Mouse (Mus musculus): ENCODE measurements at regions not wholly inside any gene's neighbourhood (a gene's known extent, or its start where the extent isn't known, plus 50 kb on each side); places are given as distances from the start of the nearest gene placed in this dataset.
A peak's percentile ranks its signal among the peaks of the same experiment; 100 is the strongest.

DNA sequence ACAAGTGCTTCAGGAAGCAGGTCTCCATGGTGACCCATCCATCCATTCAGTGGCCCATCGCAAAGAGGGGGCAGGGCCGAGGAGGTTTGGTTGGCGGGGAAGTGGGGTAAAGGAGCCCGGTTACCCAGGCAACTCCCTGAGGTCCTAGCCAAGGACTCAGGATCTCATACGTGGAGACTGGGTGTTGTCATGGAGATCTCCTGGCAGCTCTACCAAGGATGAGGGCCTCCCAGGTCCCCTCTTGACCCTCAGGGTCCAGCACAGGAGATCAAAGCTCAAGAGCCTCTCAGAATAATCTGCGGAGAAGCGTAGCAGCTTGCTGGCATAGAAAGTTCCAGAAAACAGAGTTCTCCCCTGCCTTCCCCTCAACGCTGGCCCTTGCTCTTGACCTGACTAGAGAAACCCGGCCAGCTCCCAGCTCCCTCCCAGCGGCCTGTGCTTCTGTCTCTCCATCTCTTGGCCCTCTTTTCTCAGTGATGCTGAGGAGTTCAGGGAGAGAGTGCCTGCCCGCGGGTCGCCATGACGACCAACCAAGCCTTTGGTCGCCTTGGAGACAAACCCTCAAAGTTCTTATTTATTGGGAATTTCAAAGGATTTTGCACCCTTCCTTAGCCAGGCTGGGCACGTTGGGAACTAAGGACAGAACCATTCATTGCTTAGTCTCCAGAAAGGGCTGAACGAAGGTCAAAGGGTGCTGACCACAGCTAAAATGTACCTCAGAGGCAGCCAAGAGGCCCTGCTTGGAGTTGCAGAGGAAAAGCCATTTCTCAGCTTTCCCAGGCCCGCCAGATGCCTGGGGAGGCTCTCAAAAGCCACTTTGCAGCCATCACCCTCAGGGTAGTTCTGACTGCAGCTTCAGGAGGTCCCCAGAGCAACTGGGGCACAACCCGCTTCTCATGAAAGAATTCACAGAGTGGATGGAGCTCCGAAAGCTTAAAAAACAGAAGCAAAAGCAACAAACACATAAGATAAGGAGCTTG, 60.0 kb downstream of the Ubiad1 start:
- DNase-seq (ENCODE audit: low spot score in 2 of 2), result no peak

DNA sequence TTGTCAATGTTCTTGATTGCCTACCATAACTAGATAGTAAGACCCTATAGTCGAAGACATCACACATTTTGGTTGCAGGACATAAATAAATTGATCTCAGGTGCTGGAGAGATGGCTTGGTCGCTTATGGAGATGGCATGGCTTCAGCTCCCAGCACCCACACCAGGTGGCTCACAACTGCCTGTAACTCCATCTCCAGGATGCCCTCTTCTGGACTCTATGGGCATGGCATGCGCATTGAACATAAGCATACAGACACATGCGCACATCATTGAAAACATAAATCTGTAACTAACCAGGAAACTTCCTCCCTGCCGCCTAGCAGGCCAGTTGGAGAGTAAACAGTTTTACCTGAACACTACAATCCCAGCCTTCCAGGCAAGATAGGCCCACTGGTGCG, 64.0 kb downstream of the Ubiad1 start:
- no peak for DNase-seq (ENCODE audit: low spot score in 2 of 2)

DNA sequence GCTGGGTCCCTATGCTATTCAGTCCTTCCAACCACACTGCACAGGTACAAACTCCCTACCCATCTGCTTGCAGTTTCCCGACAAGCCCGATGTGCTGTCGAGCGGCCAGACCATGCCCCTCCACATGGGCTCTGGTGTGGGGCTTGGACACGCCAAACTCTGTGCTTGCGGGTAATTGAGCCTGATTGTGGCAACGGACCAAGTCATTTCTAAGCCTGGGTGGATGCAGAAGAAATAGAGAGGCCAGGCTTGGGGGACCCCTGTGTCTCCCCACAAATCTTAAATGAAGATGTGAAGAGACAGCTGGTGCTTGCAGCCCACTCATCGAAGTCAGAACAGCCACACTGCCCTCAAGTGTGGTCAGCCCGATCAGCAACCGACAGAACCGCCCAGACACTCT, 66.1 kb downstream of the Ubiad1 start:
- DNase-seq (ENCODE audit: low spot score in 2 of 2), result no peak

DNA sequence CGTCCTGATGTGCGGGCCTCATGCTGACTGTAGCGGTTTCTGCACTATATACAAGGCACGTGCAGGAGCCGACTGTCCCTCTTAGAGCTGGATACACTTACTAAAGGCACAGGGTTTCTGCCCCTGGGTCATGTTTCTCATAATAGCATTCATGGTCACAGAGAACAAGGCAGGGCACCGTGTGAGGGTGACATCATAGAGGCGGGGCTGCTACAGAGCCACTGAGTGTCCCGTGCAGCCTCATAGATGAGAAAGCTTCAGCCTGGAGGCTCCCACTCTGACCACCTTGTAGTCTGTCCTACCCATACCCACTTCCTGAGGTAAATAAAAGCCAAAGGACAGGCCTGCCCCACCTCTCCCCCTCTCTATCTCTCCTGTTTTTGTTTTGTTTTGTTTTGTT, 67.2 kb downstream of the Ubiad1 start:
- DNase-seq (ENCODE audit: low spot score in 2 of 2), result peak in 1 of 2 experiments; percentile 24

DNA sequence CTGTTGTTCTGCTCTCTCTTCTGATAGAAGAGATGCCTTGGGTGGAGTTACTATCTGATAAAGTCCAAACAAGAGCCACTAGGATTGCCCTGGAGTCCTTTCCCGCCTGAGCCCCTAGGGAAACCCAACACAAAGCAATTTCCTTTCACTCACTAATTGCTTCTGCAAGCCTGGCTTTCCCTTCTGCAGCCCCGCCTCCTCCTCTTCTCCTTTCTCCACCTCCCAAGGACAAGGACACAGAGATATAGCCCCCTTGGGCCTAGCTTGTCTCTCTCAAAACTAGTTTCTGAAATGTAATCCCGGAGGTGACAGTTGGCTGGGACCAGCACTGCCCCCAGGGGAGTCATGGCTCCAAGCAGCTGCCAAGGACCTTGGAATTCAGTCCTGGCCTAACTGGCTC, 68.1 kb downstream of the Ubiad1 start:
- DNase-seq (ENCODE audit: low spot score in 2 of 2), result no peak

DNA sequence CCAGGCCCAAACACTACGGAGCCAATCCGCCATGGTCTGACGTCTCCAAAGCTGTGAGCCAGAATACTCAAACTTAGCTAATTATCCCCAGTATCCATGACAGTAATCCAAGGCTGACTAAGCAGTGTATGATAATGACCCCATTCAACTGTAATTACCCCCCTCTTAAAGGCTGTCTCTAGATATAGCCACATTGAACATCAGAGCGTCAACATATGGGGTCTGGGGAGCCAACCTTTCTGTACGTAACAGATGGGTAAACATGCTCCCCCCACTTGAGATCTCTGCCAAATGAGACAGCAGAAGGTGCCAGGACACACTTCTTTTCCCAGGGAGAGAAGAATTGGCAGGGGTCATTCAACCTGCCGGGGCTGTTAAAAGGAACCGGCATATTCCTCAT, 73.1 kb downstream of the Ubiad1 start:
- DNase-seq (ENCODE audit: low spot score in 2 of 2), result no peak

DNA sequence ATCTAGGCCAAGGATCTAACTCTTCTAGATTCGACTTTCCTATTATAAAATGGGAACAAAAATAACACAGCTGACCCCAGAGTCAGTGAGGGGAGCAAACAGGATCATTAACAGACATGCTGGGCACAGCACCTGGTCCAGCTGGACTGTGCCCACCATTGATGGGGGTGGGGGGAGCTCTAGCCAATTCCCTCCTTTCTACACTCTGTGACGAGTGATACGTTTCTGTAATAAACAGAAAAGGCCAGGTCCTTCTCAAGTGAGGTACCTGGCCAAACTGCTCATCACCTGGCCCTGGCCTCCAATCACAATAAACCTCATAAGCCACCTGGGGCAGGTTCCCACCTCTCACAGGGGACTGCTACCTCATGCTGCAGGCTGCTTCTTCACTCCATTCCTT, 76.9 kb downstream of the Ubiad1 start:
- DNase-seq (ENCODE audit: low spot score in 2 of 2), result no peak

DNA sequence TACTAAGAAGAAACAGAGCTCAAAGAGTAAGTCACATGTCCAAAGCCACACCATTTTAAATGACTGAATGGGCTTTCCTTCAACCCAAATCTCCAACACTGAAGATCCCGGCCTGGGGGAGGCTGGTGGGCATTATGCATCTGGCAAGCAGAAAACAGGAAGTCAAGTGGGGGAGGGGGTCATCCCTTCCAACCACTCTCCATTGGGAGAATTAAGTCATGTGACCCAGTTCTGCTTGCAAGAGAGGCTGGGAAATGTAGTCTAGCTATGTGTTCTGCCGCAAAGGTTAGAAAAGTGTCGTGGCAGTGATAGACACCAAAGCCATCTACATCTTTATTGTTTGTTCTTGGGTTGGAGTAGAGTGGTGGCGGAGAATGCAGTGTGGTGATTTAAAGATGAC, 78.0 kb upstream of the Disp3 start:
- no peak for DNase-seq (ENCODE audit: low spot score in 2 of 2)

DNA sequence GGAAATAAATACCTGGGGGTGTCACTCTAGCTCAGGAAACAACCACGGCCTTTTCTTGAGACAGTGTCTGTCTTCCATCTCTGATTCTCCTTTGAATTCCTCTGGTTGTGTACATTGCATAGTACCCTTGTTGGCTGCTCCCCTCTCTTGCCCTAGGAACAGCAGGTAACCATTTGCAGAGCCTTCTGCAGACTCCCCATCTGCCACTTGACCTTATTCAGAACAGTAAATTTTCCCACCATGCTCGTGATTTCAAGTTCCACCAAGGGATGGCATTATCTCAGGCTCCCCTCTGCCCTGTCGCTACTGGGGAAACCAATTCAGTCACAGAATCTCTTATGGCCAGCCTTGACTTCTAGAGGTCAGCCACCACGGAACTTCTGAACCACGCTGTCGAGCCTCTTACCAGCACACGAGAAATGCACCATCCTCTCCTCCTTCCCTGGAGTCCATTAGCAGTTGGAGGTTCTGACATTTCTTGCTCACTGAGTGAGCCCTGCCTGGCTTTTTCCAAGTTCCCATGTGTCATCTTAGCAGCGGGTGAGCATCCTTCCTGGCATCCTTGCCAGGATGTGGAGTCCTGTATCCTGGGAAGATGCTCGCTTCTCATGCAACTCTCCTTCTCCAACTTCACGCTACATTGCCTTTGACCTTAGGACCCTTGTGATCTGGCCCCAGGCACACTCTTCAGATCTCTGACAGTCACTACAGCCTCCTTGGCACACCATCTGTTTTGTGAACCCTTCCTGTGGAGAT, 75.8 kb upstream of the Disp3 start:
- DNase-seq (ENCODE audit: low spot score in 2 of 2), result no peak

DNA sequence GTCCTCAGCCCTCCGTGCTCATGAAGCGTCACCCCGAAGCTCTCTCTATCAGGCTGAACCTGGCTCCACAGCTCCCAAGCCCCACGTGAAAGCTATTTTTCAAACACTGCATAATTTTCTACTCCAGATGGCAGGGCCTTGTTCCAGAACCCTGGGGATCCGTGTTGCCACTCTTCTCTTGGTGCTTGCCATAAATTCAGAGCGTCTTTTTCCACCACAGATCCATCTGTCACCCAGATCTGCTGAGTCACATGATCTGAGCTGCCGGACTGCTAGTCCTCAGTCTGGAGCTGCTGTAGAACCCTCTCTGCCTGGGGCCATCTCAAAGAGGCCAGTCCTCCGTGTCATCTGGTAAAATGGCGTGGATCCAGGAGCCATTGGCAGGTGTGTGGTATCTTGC, 73.2 kb upstream of the Disp3 start:
- no peak for DNase-seq (ENCODE audit: low spot score in 2 of 2)

DNA sequence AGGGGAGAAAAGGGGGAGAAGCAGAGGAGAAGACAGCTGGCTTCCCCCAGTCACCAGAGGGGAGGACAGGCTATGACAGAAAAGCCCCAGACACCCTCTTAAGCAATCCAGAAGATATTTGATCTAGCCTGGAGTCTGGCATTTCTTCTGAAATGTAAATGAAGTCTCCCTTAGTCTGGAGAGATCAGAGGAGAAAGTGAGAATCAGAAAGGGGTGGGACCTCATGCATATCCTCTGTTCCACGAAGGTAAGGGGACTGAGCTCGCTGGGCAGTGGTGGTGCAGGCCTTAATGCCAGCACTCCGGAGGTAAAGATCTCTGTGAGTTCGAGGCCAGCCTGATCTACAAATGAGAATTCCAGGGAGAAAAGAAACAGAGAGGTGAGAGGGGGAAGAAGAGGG, 70.6 kb upstream of the Disp3 start:
- no peak for DNase-seq (ENCODE audit: low spot score in 2 of 2)

DNA sequence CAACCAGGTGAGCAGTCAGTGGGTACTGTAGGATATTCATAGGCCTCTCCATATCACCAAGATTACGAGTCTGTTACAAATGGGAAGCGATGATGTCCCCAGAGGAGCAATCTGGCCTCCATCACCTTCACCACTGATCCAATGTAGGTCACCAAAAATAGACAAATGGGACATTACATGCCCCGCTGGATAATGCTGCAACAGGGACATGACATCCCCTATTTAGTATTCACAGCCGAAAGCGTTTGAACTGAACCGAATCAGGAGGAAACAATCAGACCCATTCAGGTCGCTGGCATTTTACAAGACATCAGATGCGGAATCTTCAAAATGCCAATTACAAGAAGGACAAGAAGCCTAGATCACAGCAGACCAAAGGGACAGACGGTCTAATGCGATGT, 69.5 kb upstream of the Disp3 start:
- no peak for DNase-seq (ENCODE audit: low spot score in 2 of 2)

DNA sequence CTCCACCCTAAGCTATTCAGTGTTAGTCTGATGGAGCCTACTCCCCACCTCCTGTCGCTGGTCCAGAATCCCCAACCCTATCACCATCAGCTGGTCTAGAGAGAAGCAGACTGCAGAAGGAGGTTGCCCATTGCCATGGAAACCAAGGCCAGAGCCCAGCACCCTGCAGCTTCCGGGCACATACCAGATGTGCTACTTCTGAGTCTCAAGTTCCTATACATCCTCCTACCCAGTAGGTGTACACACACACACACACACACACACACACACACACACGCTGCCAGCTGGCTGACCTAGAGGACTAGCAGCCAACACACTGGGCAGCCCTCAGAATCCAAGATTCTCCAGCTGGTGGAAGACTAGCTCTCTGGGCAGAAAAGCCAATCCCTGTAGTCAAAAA, 68.9 kb upstream of the Disp3 start:
- DNase-seq (ENCODE audit: low spot score in 2 of 2), result no peak

DNA sequence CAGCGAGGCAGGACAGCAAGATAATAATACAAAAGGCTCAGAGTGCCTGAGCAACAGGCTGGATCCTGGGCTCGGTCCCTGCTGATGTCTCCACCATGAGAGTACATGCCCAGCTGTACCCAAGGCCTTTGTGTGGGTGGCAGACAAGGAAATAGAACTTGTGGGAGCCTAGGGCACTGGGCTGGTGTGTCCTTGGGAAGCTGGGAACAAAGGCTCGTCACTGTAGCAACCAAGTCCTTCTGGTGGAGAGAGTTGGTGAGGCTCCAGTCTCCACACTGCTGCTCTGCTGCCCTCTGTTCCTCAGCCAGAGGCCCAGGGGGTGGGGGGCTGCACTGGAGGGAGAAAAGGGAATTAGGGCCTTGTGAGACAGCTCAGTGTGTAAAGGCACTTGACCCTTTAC, 66.2 kb upstream of the Disp3 start:
- no peak for DNase-seq (ENCODE audit: low spot score in 2 of 2)

DNA sequence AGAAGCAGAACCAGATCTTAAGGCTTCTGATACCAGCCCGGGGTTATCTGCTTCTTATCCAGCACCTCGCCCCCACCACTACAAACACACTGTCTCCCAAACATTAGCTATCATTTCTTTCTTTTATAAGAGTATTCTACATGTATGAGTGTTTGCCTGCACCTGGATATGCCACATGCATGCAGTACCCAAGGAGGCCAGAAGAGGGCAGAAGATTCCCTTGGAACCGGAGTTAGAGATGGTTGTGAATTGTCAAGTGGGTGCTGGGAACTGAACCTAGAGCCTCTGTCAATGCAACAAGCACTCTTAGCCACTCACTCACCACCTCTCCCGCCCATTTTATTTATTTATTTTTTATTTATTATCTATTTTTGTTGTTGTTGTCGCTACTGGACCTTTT, 64.9 kb upstream of the Disp3 start:
- DNase-seq (ENCODE audit: low spot score in 2 of 2), result no peak

DNA sequence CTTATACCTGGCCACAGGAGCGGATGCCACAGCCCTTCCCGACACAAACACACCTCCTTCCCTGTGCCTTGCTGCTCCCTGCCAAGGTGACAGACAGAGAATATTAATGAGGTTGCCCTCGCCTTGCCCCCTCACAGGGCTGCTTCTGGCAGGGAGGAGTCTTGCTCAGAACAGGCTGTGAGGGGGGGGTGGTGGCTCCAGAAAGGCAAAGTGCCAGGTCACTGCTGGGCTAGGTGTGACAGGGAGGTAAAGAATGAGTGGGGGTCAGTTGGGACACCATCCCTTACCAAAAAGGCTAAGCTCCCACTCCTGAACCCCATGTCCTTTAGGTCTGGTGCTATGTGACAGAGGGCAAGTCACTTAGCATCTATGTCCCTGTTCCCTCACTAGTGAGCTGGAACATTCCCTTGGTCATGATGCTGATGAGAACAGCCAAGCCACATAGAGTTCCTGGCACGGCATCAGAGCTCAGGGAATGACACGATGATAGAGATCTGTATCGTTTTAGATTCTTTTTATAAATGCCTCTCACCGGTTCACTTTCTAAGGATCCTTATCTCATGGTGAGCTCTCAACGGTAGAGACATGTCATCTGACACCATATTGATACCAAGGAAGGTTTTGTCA, 53.9 kb upstream of the Disp3 start:
- no peak for DNase-seq (ENCODE audit: low spot score in 2 of 2)

DNA sequence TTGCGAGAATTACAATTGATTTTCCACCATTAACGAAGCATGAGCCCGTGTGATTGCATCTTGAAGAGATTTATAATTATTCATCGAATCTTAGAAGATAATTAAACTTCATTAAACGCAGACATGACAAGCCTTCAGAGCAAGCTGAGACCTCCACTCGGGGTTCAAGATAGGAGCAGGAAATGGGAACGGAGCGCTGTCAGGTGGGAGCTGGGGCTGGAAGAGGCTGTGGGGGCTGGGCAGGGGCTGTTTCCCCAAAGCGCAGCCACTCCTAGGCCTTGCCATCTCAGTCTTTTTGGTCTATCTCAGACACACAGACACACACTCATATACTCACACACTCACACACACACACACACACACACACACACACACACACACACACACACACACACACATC, 52.6 kb upstream of the Disp3 start:
- DNase-seq (ENCODE audit: low spot score in 2 of 2), result no peak

DNA sequence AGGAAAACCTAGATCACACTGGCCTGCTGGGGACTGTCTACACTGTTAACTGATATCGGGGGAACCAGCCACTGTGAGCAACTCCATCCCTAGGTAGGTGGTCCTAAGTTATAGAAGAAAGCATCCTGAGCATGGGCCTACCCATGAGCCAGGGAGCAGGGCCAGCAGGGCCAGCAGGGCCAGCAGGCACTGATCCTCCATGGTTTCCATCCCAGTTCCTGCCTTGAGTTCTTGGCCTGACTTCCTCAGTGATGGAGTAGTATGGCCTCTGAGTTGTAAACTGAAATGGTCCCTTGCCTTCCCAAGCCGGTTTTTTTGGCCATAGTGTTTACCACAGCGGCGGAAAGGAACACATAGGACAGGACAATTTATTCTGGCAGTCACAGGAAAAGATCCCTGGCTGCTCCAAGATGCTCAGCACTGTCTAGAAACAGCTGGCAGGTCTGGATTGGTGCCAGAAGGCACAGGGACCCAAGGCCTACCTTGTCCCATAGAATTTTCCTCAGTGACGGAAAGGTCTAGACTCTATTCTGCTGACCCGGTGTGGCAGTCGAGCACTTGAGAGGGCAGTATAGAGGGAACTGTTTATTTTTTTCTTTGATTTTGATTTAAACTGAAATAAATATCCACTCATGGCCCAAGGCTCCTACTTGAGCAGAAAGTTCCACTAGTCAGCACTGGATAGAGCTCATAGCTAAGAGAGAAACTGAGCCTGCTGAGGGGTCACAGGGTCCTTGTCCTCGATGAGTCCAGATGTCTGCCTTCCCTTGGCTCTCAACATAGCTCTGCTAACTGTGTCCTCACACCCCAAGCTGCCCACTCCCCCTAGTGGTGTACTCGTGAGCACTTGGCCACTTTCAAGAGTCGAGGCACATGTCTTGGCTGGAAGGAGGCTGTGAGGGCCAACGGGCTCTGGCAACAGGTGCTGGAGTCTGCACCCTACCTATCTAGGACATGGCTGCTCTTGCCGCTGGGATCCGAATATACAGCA, 50.4 kb upstream of the Disp3 start:
- DNase-seq (ENCODE audit: low spot score in 2 of 2), result no peak
